Mouse (Mus musculus): ENCODE data around the gene Gstm6. TPM values are rescaled to one million over a fixed set of nuclear protein-coding genes. Genes with fewer than 3 reads are reported as not detected.

Gstm6 gene
- polyA plus RNA-seq, 1 experiment from 2014 or later = 12.2 TPM

DNA sequence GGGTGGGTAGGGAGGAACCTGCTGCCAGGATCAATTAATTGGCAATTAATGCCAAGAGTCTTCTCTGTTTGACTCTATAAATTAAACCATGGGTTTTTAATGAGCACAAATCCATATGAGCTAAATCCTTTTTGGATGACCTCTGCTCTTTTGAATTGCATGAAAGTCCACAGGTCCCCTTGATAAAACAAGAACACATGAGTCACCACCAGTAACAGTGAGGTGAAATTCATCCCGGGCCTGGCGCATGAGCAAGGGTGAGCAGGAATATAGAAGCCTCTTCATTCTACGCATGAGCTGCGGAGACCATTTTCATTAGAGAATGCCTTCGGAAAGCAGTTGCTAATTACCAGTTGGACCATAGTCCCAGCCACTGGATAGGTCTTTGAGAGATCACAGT is 23.2 kb downstream of the Gstm6 start:
- Histone ChIP-seq H3K4me2 (ENCODE audit: low read depth, low read length) (no peak overlapping the region), H3K9me3 (replicated peaks; ENCODE audit: control insufficient read depth, low read length) (no peaks in the 10 kb centered on the region), H3K27ac (ENCODE audit: low read length) (no peak overlapping the region), H3K4me1 (ENCODE audit: control insufficient read depth, insufficient read depth, low read length) (no peaks in the 10 kb centered on the region), H3K36me3 (ENCODE audit: control insufficient read depth, insufficient read depth) (no peaks in the 10 kb centered on the region), H3K9ac (ENCODE audit: low read length) (no peak overlapping the region), H3K27me3 (ENCODE audit: control insufficient read depth, insufficient read depth, low read length) (no peaks in the 10 kb centered on the region), H3K4me3 (ENCODE audit: low read length) (no peak overlapping the region)
- WGBS = 90% methylated on average over 5 of the region's 5 CpGs
- ATAC-seq (replicated peaks; ENCODE audit: extremely low read depth, insufficient read depth, low FRiP score) = no peak

- Histone ChIP-seq H3K4me1 (ENCODE audit: control insufficient read depth, insufficient read depth, low read length) (no peaks in the 10 kb centered on the region), H3K9me3 (replicated peaks; ENCODE audit: control insufficient read depth, low read length) (no peaks in the 10 kb centered on the region; the same call in 1 of the 2 replicates), H3K4me2 (ENCODE audit: low read depth, low read length) (no peak overlapping the region), H3K27me3 (ENCODE audit: control insufficient read depth, insufficient read depth, low read length) (no peaks in the 10 kb centered on the region), H3K36me3 (ENCODE audit: control insufficient read depth, insufficient read depth) (no peaks in the 10 kb centered on the region), H3K4me3 (ENCODE audit: low read length) (no peak overlapping the region), H3K27ac (ENCODE audit: low read length) (no peak overlapping the region), H3K9ac (ENCODE audit: low read length) (no peak overlapping the region)
- WGBS = 55% methylated on average over 7 of the region's 7 CpGs
- ATAC-seq (replicated peaks; ENCODE audit: extremely low read depth, insufficient read depth, low FRiP score) = no peak
Observed at GRCm38 (mm10) chr3:107917783-107918408, 25.7 kb downstream of the Gstm6 start.

- Histone ChIP-seq H3K27ac (ENCODE audit: low read length) (no peak overlapping the region), H3K9me3 (replicated peaks; ENCODE audit: control insufficient read depth, low read length) (no peaks in the 10 kb centered on the region; the same call in 1 of the 2 replicates), H3K4me1 (ENCODE audit: control insufficient read depth, insufficient read depth, low read length) (no peaks in the 10 kb centered on the region), H3K36me3 (ENCODE audit: control insufficient read depth, insufficient read depth) (no peaks in the 10 kb centered on the region), H3K27me3 (ENCODE audit: control insufficient read depth, insufficient read depth, low read length) (no peaks in the 10 kb centered on the region), H3K9ac (ENCODE audit: low read length) (no peak overlapping the region), H3K4me3 (ENCODE audit: low read length) (no peak overlapping the region), H3K4me2 (ENCODE audit: low read depth, low read length) (no peak overlapping the region)
- 66% methylated on average over 3 of the region's 3 CpGs for WGBS
- ATAC-seq (replicated peaks; ENCODE audit: extremely low read depth, insufficient read depth, low FRiP score) = no peak
Observed at GRCm38 (mm10) chr3:107917097-107917496, 26.5 kb downstream of the Gstm6 start.

GRCm38 (mm10) chr3:107916674-107917073 is 26.9 kb downstream of the Gstm6 start:
- H3K4me1 ChIP-seq (ENCODE audit: control insufficient read depth, insufficient read depth, low read length) = no peaks in the 10 kb centered on the region
- H3K9ac ChIP-seq (ENCODE audit: low read length) = no peak overlapping the region
- no peaks in the 10 kb centered on the region; the same call in 1 of the 2 replicates for H3K9me3 ChIP-seq (replicated peaks; ENCODE audit: control insufficient read depth, low read length)
- no peaks in the 10 kb centered on the region for H3K27me3 ChIP-seq (ENCODE audit: control insufficient read depth, insufficient read depth, low read length)
- WGBS = 79% methylated on average over 15 of the region's 15 CpGs
- H3K4me2 ChIP-seq (ENCODE audit: low read depth, low read length) = no peak overlapping the region
- no peak for ATAC-seq (replicated peaks; ENCODE audit: extremely low read depth, insufficient read depth, low FRiP score)
- H3K4me3 ChIP-seq (ENCODE audit: low read length) = no peak overlapping the region
- no peaks in the 10 kb centered on the region for H3K36me3 ChIP-seq (ENCODE audit: control insufficient read depth, insufficient read depth)
- H3K27ac ChIP-seq (ENCODE audit: low read length) = no peak overlapping the region

DNA sequence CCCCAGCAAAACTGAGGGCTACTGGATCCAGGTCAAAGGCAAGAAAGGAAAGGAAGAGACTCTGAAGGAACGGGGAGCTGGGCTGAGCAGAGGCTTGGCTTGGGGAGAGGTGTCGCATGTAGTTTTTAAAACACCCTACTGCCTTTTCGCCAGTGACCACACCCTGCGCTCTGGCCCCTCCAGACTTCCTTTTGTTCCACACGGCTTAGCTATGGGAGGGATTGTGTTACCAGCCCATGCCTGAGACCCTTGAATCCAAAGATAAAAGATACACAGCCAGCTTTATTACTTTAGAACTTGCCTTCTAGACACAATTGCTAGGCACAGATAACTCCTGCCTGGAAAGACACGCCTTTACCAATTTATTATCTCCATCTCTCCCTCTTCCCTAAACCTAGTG is 37.6 kb downstream of the Gstm6 start:
- H3K4me1 ChIP-seq (ENCODE audit: control insufficient read depth, insufficient read depth, low read length) = 0 out of 2 replicates have a peak, but pooled peaks cover 2% of the 10 kb centered on the region

DNA sequence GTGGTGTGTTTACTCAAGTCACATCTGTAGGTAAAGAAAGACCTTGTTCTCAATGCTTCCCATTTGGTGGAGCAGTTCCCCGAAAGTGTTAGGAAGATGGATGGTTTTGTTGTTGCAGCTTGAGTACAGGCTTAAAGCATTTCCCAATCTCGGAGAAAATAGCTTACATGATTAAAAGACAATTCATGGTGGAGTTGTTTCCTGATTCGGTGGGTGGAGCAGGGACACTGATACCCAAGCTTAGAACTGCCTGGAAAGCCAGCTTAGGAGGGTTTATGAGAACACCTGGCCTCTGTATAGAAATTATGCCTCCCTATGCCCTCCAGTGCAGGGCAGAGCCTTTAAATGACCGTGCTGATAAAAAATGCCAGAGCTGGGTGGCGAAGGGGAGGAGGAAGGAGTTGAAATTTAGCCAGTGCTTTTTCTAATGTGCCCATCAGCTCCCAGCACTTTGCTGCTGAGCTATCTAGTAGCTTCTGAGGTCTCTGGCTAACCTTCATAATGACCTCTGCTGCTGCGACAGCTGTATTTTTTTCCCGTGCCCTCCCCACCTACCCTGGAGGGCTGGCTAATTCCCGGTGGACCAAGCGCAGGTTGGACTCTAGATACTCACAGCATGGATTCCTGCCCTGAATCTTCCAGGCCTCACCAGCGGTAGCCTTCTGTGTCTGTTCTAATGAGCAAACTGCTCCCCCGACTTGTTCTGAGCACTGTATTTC is 42.4 kb downstream of the Gstm6 start:
- H3K4me3 ChIP-seq (ENCODE audit: low read length) = no peak overlapping the region
- ATAC-seq (replicated peaks; ENCODE audit: extremely low read depth, insufficient read depth, low FRiP score) = no peak; the same call in 1 of the 2 replicates
- H3K27me3 ChIP-seq (ENCODE audit: control insufficient read depth, insufficient read depth, low read length) = no peaks in the 10 kb centered on the region
- peaks cover 8% of the 10 kb centered on the region for H3K4me1 ChIP-seq (ENCODE audit: control insufficient read depth, insufficient read depth, low read length)
- H3K9ac ChIP-seq (ENCODE audit: low read length) = no peak overlapping the region
- H3K27ac ChIP-seq (ENCODE audit: low read length) = no peak overlapping the region
- no peaks in the 10 kb centered on the region for H3K9me3 ChIP-seq (replicated peaks; ENCODE audit: control insufficient read depth, low read length)
- no peak overlapping the region for H3K4me2 ChIP-seq (ENCODE audit: low read depth, low read length)
- 45% methylated on average over 11 of the region's 11 CpGs for WGBS
- H3K36me3 ChIP-seq (ENCODE audit: control insufficient read depth, insufficient read depth) = no peaks in the 10 kb centered on the region

More for the DNA sequence above, 37.6 kb downstream of the Gstm6 start:
- WGBS = 49% methylated on average over 6 of the region's 6 CpGs
- H3K9ac ChIP-seq (ENCODE audit: low read length) = no peak overlapping the region
- H3K27ac ChIP-seq (ENCODE audit: low read length) = no peak overlapping the region
- H3K36me3 ChIP-seq (ENCODE audit: control insufficient read depth, insufficient read depth) = no peaks in the 10 kb centered on the region
- H3K9me3 ChIP-seq (replicated peaks; ENCODE audit: control insufficient read depth, low read length) = no peaks in the 10 kb centered on the region
- H3K27me3 ChIP-seq (ENCODE audit: control insufficient read depth, insufficient read depth, low read length) = no peaks in the 10 kb centered on the region; the same call in 1 of the 2 replicates
- H3K4me2 ChIP-seq (ENCODE audit: low read depth, low read length) = no peak overlapping the region
- no peak for ATAC-seq (replicated peaks; ENCODE audit: extremely low read depth, insufficient read depth, low FRiP score)
- no peak overlapping the region for H3K4me3 ChIP-seq (ENCODE audit: low read length)

DNA sequence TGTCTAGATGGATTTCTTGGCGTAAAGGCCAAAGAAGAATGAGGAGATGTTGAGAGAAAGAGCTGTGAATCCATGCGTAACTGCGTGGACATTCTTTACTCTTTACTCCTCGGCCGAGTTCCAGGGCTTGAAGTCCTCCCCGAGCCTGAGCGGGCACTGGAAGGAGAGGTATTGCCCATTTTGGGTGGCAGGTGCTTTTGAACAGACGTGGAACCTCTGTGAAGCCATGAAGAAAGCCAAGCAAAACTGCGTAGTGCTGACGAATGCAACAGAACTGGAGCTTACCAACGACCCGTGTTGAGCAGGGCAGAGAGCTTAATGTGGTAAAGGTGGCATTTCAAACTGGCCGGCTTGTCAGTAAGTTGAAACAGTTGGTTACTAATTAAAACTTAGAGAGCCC is 44.9 kb downstream of the Gstm6 start:
- no peak for ATAC-seq (replicated peaks; ENCODE audit: extremely low read depth, insufficient read depth, low FRiP score)
- H3K9me3 ChIP-seq (replicated peaks; ENCODE audit: control insufficient read depth, low read length) = no peaks in the 10 kb centered on the region
- H3K4me3 ChIP-seq (ENCODE audit: low read length) = no peak overlapping the region
- no peak overlapping the region for H3K9ac ChIP-seq (ENCODE audit: low read length)
- WGBS = 89% methylated on average over 13 of the region's 13 CpGs
- no peaks in the 10 kb centered on the region for H3K36me3 ChIP-seq (ENCODE audit: control insufficient read depth, insufficient read depth)
- peaks cover 13% of the 10 kb centered on the region for H3K4me1 ChIP-seq (ENCODE audit: control insufficient read depth, insufficient read depth, low read length)
- H3K4me2 ChIP-seq (ENCODE audit: low read depth, low read length) = no peak overlapping the region
- no peak overlapping the region for H3K27ac ChIP-seq (ENCODE audit: low read length)
- no peaks in the 10 kb centered on the region for H3K27me3 ChIP-seq (ENCODE audit: control insufficient read depth, insufficient read depth, low read length)

DNA sequence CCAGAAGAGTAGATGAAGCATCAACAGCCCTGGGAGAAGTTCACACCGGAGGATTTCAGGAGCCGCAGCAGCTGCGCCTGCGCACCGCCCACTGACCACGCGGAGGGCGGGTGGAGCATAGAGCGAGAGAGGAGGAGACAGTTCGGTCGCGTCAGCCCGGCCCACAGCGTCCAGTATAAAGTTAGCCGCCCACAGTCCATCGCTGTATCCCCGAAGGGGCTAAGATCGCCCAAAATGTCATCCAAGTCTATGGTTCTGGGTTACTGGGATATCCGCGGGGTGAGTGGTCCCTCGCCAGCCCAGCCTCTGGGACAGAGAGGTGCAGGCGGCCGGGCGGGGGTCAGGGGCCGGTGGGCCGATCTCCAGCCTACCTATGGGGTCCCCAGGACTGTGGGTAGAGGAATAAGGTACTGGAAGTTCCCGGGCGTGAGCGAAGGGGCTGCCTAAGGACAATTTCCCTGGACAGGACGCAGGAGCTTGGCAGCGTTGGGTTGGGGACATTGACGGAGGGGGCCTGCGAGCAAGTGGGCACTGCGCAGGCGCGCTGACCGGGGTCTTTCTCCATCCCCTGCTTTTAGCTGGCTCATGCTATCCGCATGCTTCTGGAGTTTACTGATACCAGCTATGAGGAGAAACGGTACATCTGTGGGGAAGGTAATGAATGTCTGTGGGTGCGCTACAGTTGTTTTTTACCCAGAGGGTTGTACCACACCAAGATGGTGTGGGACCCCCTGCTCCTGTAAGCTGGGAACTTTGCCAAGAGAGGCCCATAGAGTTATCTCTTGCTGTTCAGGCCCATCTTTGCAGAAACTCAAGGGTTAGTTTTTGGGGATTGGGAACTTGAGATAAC is 47.6 kb downstream of the Gstm6 start, which contains the start of gene Gstm5:
Gstm5 (plus strand) TSS at position 102 of the 850 bp plus-strand sequence.
- no peaks in the 10 kb centered on the region for H3K36me3 ChIP-seq (ENCODE audit: control insufficient read depth, insufficient read depth)
- peaks cover 11% of the 10 kb centered on the region for H3K4me1 ChIP-seq (ENCODE audit: control insufficient read depth, insufficient read depth, low read length)
- H3K9ac ChIP-seq (ENCODE audit: low read length) = peak within 1 kb of the TSS; percentile 90
- H3K9me3 ChIP-seq (replicated peaks; ENCODE audit: control insufficient read depth, low read length) = no peaks in the 10 kb centered on the region
- H3K27ac ChIP-seq (ENCODE audit: low read length) = peak within 1 kb of the TSS; percentile 84
- peak; percentile 95 for ATAC-seq (replicated peaks; ENCODE audit: extremely low read depth, insufficient read depth, low FRiP score)
- 9% methylated on average over 40 of the region's 40 CpGs for WGBS
- peak within 1 kb of the TSS; percentile 93 for H3K4me2 ChIP-seq (ENCODE audit: low read depth, low read length)
- no peaks in the 10 kb centered on the region for H3K27me3 ChIP-seq (ENCODE audit: control insufficient read depth, insufficient read depth, low read length)
- peak within 1 kb of the TSS; percentile 88 for H3K4me3 ChIP-seq (ENCODE audit: low read length)

All from heart, embryonic 16.5 days (tissue).